Mouse (Mus musculus) adrenal gland, adult 8-10 months (tissue): Measurements from ENCODE around the gene Psmd9. TPM values are rescaled to one million over a fixed set of nuclear protein-coding genes. Genes with fewer than 3 reads are reported as not detected.

Source experiments
- DNase-seq: peaks from one replicate; pipeline ENCODE4 v3.0.0; 2022
- total RNA-seq, 4 experiments: library from RNA; stranded (reverse); gene quantifications; 2 replicates each; pipeline ENCODE4 v1.2.4; 2022

Psmd9 gene
- total RNA-seq, 4 experiments from 2014 or later: 23.3 to 33.3 (median 28.0) TPM

GRCm38 (mm10) chr5:123251834-123252233 is 82.6 kb downstream of the Psmd9 start, which contains the start of gene Wdr66:
Gene Wdr66 (plus strand): TSS chr5:123252102.
- DNase-seq: peak; percentile 74

GRCm38 (mm10) chr5:123256841-123257755 is 87.9 kb downstream of the Psmd9 start:
- no peak for DNase-seq

GRCm38 (mm10) chr5:123258990-123259389 is 89.8 kb downstream of the Psmd9 start:
- no peak for DNase-seq

- no peak for DNase-seq
Measured at GRCm38 (mm10) chr5:123260698-123261097, 91.5 kb downstream of the Psmd9 start.

DNA sequence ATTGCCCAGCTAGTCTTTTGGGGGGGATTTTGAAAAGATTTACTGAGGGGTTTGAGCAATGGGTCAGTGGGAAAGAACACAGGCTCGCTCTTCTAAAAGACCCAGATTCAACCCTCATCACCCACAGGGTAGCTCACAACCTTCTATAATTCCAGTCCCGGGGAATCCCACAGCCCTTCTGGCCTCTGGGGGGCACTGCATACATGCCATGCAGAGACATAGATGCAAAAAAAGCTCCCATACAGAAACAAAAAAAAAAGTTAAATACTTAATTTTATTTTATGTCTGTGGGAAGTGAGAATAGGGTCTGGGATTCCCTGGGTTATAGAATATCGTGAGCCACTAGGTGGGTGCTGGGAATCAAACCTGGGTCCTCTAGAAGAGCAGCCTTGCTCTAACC is 97.7 kb downstream of the Psmd9 start:
- DNase-seq: no peak

DNA sequence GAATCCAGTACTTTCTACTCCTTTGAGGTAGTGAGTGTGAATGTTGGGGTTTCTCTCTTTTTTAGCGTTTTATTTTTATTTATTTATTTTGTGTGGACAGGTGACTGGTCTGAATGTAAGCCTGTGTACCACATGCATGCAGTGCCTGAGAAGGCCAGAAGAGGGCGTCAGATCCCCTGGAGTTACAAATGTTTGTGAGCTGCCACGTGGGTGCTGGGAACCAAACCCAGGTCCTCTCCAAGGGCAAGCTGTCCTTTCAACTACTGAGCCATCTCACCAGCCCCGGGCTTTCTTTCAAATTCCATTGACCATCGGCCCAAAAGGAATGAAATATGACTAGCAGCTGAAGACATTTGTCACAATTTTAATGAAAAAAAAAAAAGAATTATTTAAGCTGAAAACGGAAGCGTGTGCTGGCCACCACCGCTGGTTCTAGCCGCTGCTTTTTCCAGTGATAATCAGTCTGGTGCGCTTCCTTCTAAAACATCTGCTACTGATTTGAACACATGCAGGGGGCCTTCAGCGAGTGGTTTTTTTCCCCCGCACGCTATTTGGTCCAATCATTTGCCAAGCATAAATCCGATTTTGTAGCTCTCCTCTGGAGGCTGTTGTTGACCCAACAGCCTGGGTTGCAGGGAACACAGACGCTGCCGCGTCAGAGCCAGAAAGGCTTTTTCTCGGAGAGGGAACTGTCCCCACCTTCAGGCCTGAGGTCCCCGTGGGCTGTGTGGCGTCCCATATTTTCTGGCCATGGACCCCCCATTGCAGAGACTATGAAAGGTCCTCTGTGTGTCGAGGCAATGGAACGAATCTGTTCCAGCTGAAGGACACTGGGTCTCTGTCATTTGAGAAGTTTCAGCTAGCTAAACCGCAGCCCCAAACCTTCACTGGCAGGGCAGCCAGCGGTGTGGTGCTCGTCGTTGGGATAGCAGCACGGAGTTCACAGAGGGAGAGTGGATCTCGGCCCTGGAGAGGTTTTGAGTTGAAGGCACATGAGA is 99.6 kb downstream of the Psmd9 start:
- no peak for DNase-seq

- no peak for DNase-seq
Measured at GRCm38 (mm10) chr5:123270917-123271316, 101.7 kb downstream of the Psmd9 start.

DNA sequence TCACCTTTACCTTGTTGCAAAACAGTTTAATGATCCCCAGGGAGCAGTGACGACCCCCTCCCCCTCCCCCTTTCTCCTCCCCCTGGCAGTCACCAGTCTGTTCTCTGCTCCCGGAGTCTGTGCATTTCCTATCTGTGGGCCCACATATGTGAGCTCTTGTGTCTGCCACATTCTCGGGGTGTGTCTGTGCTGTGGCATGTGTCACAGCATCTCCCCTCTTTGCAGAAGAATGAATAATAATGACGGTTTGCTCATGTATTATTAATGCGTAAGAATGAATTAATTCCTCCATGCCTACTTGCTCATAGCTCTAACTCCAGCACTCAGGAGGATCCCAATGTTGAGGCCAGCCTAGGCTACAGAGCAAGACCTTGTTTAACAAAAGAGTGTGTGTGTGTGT is 103.7 kb downstream of the Psmd9 start:
- no peak for DNase-seq

GRCm38 (mm10) chr5:123276636-123277341 is 107.6 kb downstream of the Psmd9 start:
- DNase-seq: no peak

DNA sequence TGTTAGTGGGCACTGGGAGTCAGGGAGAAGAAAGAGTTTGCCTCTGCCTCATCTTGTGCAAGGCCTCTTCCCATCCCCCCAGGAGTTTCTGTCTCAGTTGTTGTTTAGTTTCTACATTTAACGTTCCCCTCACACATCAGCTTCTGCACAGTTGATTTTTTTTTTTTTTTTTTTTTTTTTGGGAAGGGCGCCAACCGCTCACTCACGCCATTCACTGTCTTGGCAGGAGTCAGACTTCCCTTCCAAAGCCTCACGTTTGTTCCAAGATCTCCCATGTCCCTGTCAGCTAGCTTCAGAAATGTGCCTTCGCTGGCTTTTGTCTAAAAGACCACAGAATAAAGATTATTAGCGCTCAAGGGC is 108.1 kb downstream of the Psmd9 start:
- no peak for DNase-seq

DNA sequence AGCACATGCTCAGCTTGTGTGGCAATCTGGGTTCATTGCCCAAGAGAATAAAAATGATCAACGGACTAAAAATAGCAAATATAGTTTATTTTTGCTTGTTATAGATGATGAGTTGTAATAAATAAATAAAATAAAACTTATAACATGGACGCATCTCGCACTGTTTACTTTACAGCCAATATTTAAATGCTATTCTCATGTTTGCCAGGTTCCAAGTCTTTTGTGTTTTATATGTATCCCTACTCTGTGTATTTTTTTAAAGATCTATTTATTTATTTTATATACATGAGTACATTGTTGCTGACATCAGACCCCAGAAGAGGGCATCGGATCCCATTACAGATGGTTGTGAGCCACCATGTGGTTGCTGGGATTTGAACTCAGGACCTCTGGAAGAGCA is 108.5 kb downstream of the Psmd9 start:
- DNase-seq: no peak

GRCm38 (mm10) chr5:123279248-123279647 is 110.0 kb downstream of the Psmd9 start:
- DNase-seq: no peak

GRCm38 (mm10) chr5:123281336-123282136 is 112.3 kb downstream of the Psmd9 start:
- DNase-seq: no peak

DNA sequence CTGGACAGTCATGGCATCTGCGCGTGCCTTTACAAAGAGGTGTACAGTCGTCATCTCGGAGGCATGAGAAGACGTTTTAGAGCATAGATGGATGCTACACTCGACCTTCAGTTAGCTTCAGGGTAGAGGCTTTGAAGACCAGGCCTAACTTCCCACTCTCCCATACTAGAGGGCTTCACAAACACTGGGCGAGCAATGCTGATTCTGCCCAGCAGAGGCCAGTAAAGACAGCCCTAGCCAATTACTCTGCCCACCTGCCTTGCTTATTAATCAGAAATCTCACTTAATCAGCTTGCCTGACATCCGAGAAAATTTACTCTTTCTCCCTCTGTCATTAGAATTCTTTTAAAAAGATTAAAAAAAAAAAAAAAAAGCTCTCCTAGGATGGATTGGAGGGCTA is 116.0 kb downstream of the Psmd9 start:
- DNase-seq: no peak

- DNase-seq: no peak
Measured at GRCm38 (mm10) chr5:123288079-123288478, 118.9 kb downstream of the Psmd9 start.

DNA sequence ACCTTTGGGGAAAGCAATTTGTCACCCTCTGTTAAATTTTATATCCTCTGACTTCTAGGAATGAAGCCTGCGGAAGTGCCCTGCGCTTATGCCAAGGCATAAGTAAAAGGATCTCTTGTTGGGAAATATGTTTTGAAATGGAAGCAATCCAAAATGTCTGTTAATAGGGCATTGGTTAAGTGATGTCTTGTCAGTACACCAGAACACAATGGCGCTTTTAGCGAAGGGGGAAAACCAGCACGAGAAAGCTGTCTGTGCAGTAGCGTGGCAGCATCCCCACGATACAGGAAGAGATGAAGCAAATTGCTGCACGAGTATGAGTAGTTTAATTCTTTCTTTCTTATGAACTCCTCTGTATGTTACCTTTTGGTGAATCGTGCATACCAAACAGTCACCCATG is 125.4 kb downstream of the Psmd9 start:
- no peak for DNase-seq

DNA sequence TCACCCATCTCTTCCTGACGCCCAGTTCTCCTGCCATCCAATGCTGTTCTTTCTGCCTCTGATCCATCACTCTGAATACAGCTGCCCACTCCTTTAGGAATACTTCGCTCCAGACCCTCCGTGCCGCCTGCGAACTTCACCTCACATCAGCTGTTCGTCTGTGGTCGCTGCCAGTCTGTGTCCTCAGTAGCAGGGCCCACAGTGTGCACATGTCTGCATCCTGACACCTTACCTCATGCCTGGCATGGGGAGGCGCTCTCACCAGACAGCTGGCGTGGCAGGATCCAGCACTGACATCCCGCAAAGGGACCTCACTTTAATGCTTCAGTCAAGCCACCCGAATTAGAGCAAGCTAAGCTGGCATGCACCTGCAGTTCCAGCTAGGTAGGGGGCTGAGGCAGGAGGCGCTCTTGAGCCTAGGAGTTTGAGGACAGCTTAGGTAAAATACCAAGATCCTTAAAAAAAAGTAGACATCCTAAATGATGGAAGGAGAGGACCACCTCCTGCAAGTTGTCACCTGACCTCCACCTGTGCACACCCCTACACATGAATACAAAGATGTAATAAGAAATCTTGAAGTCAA is 127.1 kb downstream of the Psmd9 start:
- DNase-seq: no peak

GRCm38 (mm10) chr5:123296972-123297754 is 128.0 kb downstream of the Psmd9 start:
- DNase-seq: no peak

GRCm38 (mm10) chr5:123297830-123298229 is 128.6 kb downstream of the Psmd9 start:
- no peak for DNase-seq

DNA sequence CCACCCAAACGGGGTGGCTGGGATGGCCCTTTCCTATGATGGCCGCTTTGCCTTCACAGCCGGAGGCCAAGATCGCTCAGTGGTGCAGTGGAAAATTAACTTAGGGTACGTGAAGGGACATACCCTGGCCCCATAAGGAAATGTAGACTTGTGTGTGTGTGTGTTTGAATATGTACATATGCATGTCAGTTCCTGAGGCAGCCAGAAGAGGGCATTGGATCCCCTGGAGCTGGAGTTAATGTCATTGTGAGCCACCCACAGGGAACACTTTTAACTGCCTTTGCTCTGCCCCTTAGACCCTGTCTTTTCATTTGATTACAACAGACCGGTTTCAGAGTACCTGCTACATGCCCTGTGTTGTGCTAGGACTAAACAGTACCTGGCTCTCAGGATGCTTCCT is 129.3 kb downstream of the Psmd9 start:
- DNase-seq: no peak
